Mouse (Mus musculus): ENCODE data around the gene Gm20708. TPM values are rescaled to one million over a fixed set of nuclear protein-coding genes. Genes with fewer than 3 reads are reported as not detected.
A peak's percentile ranks its signal among the peaks of the same experiment; 100 is the strongest.

The Gm20708 gene
- polyA plus RNA-seq, 1 experiment from 2014 or later, result 1.1 TPM

DNA sequence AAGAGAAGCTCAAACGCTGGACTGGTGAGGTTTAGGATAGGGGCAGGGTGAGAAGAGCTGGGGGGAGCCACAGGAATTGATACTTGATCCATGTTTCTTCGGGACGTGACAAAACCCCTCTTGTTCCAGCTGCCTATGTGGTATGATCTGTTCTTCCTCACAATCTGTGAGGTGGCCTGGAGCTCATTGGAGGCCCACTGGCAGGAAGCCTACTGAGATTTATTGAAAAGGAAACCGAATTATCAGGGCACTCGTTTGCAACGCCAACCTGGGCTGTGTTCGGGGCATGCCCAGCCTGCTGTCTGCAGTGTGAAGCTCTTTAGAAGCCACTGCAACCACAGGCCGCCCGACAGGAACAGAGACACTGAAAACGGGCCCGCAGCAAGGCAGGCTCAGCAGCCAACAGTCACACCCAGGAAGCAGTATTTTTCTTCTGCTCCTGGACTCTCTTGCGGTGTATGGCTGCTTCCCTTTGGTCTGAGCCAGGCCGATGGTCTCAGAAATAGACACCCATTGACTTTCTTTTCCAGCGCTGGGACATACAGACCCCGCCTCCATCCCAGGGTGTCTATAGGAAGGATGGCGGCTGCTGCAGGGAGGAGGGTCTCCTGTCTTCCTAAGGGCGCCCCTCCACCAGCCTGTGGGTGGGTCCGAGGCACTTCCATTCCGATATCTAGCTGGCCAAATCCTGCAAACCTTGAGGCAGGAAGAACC is 39.0 kb downstream of the Gm20708 start:
- H3K4me2 ChIP-seq (replicated peaks; ENCODE audit: low read depth, low read length), result peak overlapping the region; percentile 75
- peak overlapping the region; percentile 67 for H3K9ac ChIP-seq (replicated peaks; ENCODE audit: low read depth, low read length)
- 7% methylated on average over 19 of the region's 19 CpGs for WGBS
- no peaks in the 10 kb centered on the region for H3K9me3 ChIP-seq (ENCODE audit: control insufficient read depth, low read depth, low read length)
- no peaks in the 10 kb centered on the region for H3K27me3 ChIP-seq (ENCODE audit: control insufficient read depth, insufficient read depth, low read length)
- peak overlapping the region; percentile 69 for H3K4me3 ChIP-seq (ENCODE audit: low read depth, low read length)
- peaks cover 9% of the 10 kb centered on the region for H3K36me3 ChIP-seq (ENCODE audit: control insufficient read depth, insufficient read depth, low read length)
- H3K27ac ChIP-seq (ENCODE audit: low read length), result peak overlapping the region; percentile 97
- peaks cover 19% of the 10 kb centered on the region for H3K4me1 ChIP-seq (ENCODE audit: control insufficient read depth, insufficient read depth, low read length)
- peak; percentile 66 for ATAC-seq (ENCODE audit: insufficient number of reproducible peaks, insufficient read depth, low FRiP score, low read depth)

GRCm38 (mm10) chr11:117848985-117849671 is 39.7 kb downstream of the Gm20708 start, which contains the start of gene Birc5:
Gene Birc5, plus strand, starts transcription at chr11:117849251.
- peaks cover 19% of the 10 kb centered on the region for H3K4me1 ChIP-seq (ENCODE audit: control insufficient read depth, insufficient read depth, low read length)
- peak within 1 kb of the TSS; percentile 97 for H3K27ac ChIP-seq (ENCODE audit: low read length)
- peak; percentile 94 for ATAC-seq (ENCODE audit: insufficient number of reproducible peaks, insufficient read depth, low FRiP score, low read depth)
- peaks cover 15% of the 10 kb centered on the region for H3K36me3 ChIP-seq (ENCODE audit: control insufficient read depth, insufficient read depth, low read length)
- no peaks in the 10 kb centered on the region for H3K27me3 ChIP-seq (ENCODE audit: control insufficient read depth, insufficient read depth, low read length)
- WGBS, result under 1% methylated on average over 51 of the region's 51 CpGs
- H3K9ac ChIP-seq (replicated peaks; ENCODE audit: low read depth, low read length), result peak within 1 kb of the TSS; percentile 67
- no peaks in the 10 kb centered on the region for H3K9me3 ChIP-seq (ENCODE audit: control insufficient read depth, low read depth, low read length)
- peak within 1 kb of the TSS; percentile 75 for H3K4me2 ChIP-seq (replicated peaks; ENCODE audit: low read depth, low read length)
- peak within 1 kb of the TSS; percentile 69 for H3K4me3 ChIP-seq (ENCODE audit: low read depth, low read length)

- no peak overlapping the region for H3K27ac ChIP-seq (ENCODE audit: low read length)
- no peak overlapping the region for H3K4me3 ChIP-seq (ENCODE audit: low read depth, low read length)
- no peak for ATAC-seq (ENCODE audit: insufficient number of reproducible peaks, insufficient read depth, low FRiP score, low read depth)
- no peak overlapping the region for H3K9ac ChIP-seq (replicated peaks; ENCODE audit: low read depth, low read length)
- H3K4me2 ChIP-seq (replicated peaks; ENCODE audit: low read depth, low read length), result no peak overlapping the region
- no peaks in the 10 kb centered on the region for H3K27me3 ChIP-seq (ENCODE audit: control insufficient read depth, insufficient read depth, low read length)
- 78% methylated on average over 3 of the region's 3 CpGs for WGBS
- H3K4me1 ChIP-seq (ENCODE audit: control insufficient read depth, insufficient read depth, low read length), result peaks cover 19% of the 10 kb centered on the region
- peaks cover 46% of the 10 kb centered on the region for H3K36me3 ChIP-seq (ENCODE audit: control insufficient read depth, insufficient read depth, low read length)
- H3K9me3 ChIP-seq (ENCODE audit: control insufficient read depth, low read depth, low read length), result no peaks in the 10 kb centered on the region
These were observed 43.4 kb downstream of the Gm20708 start for GRCm38 (mm10) chr11:117852875-117853274.

DNA sequence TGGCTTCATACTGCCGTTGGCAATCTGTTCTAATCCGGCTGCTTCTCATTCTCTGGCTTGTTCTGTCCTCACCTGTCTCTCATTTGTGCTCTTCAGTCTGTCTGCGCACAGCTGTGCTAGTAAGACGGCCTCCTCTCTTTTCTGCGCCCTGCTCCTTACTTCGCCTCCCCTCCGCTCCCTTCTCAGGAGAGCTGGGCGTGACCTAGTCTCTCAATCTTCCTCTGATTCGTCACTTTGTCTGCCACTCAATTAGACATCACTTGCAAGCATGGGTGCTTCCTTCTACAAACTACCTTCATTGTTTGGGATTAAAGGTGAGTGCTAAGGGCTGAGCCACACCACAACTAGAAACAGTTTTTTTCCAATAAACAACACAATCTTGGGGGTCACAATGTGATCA is 44.8 kb downstream of the Gm20708 start:
- Histone ChIP-seq H3K4me3 (ENCODE audit: low read depth, low read length) (no peak overlapping the region), H3K4me1 (ENCODE audit: control insufficient read depth, insufficient read depth, low read length) (peaks cover 14% of the 10 kb centered on the region), H3K4me2 (replicated peaks; ENCODE audit: low read depth, low read length) (no peak overlapping the region), H3K9me3 (ENCODE audit: control insufficient read depth, low read depth, low read length) (no peaks in the 10 kb centered on the region), H3K9ac (replicated peaks; ENCODE audit: low read depth, low read length) (no peak overlapping the region), H3K27ac (ENCODE audit: low read length) (no peak overlapping the region), H3K36me3 (ENCODE audit: control insufficient read depth, insufficient read depth, low read length) (peaks cover 46% of the 10 kb centered on the region), H3K27me3 (ENCODE audit: control insufficient read depth, insufficient read depth, low read length) (no peaks in the 10 kb centered on the region)
- WGBS, result 91% methylated on average over 9 of the region's 9 CpGs
- ATAC-seq (ENCODE audit: insufficient number of reproducible peaks, insufficient read depth, low FRiP score, low read depth), result no peak

- H3K4me1 ChIP-seq (ENCODE audit: control insufficient read depth, insufficient read depth, low read length), result peaks cover 5% of the 10 kb centered on the region
- H3K4me3 ChIP-seq (ENCODE audit: low read depth, low read length), result no peak overlapping the region
- H3K27me3 ChIP-seq (ENCODE audit: control insufficient read depth, insufficient read depth, low read length), result 0 out of 2 replicates have a peak, but pooled peaks cover 6% of the 10 kb centered on the region
- H3K9me3 ChIP-seq (ENCODE audit: control insufficient read depth, low read depth, low read length), result no peaks in the 10 kb centered on the region
- no peak overlapping the region for H3K27ac ChIP-seq (ENCODE audit: low read length)
- H3K9ac ChIP-seq (replicated peaks; ENCODE audit: low read depth, low read length), result no peak overlapping the region
- no peak for ATAC-seq (ENCODE audit: insufficient number of reproducible peaks, insufficient read depth, low FRiP score, low read depth)
- 97% methylated on average over 5 of the region's 5 CpGs for WGBS
- no peak overlapping the region for H3K4me2 ChIP-seq (replicated peaks; ENCODE audit: low read depth, low read length)
- peaks cover 46% of the 10 kb centered on the region for H3K36me3 ChIP-seq (ENCODE audit: control insufficient read depth, insufficient read depth, low read length)
These were observed 45.9 kb downstream of the Gm20708 start for GRCm38 (mm10) chr11:117855360-117855759.

- 71% methylated on average over 1 of the region's 1 CpGs for WGBS
These were observed 46.5 kb downstream of the Gm20708 start for GRCm38 (mm10) chr11:117855975-117856374.

GRCm38 (mm10) chr11:117857462-117857861 is 48.0 kb downstream of the Gm20708 start:
- Histone ChIP-seq H3K36me3 (ENCODE audit: control insufficient read depth, insufficient read depth, low read length) (peaks cover 46% of the 10 kb centered on the region), H3K4me3 (ENCODE audit: low read depth, low read length) (no peak overlapping the region), H3K27ac (ENCODE audit: low read length) (no peak overlapping the region), H3K4me1 (ENCODE audit: control insufficient read depth, insufficient read depth, low read length) (no peaks in the 10 kb centered on the region), H3K9me3 (ENCODE audit: control insufficient read depth, low read depth, low read length) (no peaks in the 10 kb centered on the region), H3K27me3 (ENCODE audit: control insufficient read depth, insufficient read depth, low read length) (peaks cover 12% of the 10 kb centered on the region; the same call in 1 of the 2 replicates), H3K4me2 (replicated peaks; ENCODE audit: low read depth, low read length) (no peak overlapping the region), H3K9ac (replicated peaks; ENCODE audit: low read depth, low read length) (no peak overlapping the region)
- WGBS, result 96% methylated on average over 9 of the region's 10 CpGs
- no peak for ATAC-seq (ENCODE audit: insufficient number of reproducible peaks, insufficient read depth, low FRiP score, low read depth)

More at GRCm38 (mm10) chr11:117855975-117856374, 46.5 kb downstream of the Gm20708 start:
- Histone ChIP-seq H3K27me3 (ENCODE audit: control insufficient read depth, insufficient read depth, low read length) (peaks cover 9% of the 10 kb centered on the region; the same call in 1 of the 2 replicates), H3K36me3 (ENCODE audit: control insufficient read depth, insufficient read depth, low read length) (peaks cover 46% of the 10 kb centered on the region), H3K4me2 (replicated peaks; ENCODE audit: low read depth, low read length) (no peak overlapping the region), H3K27ac (ENCODE audit: low read length) (no peak overlapping the region), H3K4me1 (ENCODE audit: control insufficient read depth, insufficient read depth, low read length) (peaks cover 1% of the 10 kb centered on the region; the same call in 1 of the 2 replicates), H3K9ac (replicated peaks; ENCODE audit: low read depth, low read length) (no peak overlapping the region), H3K9me3 (ENCODE audit: control insufficient read depth, low read depth, low read length) (no peaks in the 10 kb centered on the region), H3K4me3 (ENCODE audit: low read depth, low read length) (no peak overlapping the region)
- no peak for ATAC-seq (ENCODE audit: insufficient number of reproducible peaks, insufficient read depth, low FRiP score, low read depth)

- Histone ChIP-seq H3K36me3 (ENCODE audit: control insufficient read depth, insufficient read depth, low read length) (peaks cover 38% of the 10 kb centered on the region), H3K4me1 (ENCODE audit: control insufficient read depth, insufficient read depth, low read length) (no peaks in the 10 kb centered on the region), H3K4me2 (replicated peaks; ENCODE audit: low read depth, low read length) (no peak overlapping the region), H3K27me3 (ENCODE audit: control insufficient read depth, insufficient read depth, low read length) (peaks cover 12% of the 10 kb centered on the region; the same call in 1 of the 2 replicates), H3K9me3 (ENCODE audit: control insufficient read depth, low read depth, low read length) (no peaks in the 10 kb centered on the region), H3K27ac (ENCODE audit: low read length) (no peak overlapping the region), H3K9ac (replicated peaks; ENCODE audit: low read depth, low read length) (no peak overlapping the region), H3K4me3 (ENCODE audit: low read depth, low read length) (no peak overlapping the region)
- ATAC-seq (ENCODE audit: insufficient number of reproducible peaks, insufficient read depth, low FRiP score, low read depth), result no peak
- 53% methylated on average over 3 of the region's 3 CpGs for WGBS
These were observed 48.9 kb downstream of the Gm20708 start for GRCm38 (mm10) chr11:117858392-117858791.

Data from stomach, embryonic 14.5 days (tissue).